ENCODE assay signal across 9 mouse cellular contexts in genomic region chr5:52546950-52547349, GRCm38 (mm10). TPM values are rescaled to one million over a fixed set of nuclear protein-coding genes. Genes with fewer than 3 reads are reported as not detected.
DNase-seq lines count a peak whose midpoint lies in the region; TF ChIP-seq lines count a peak whose summit lies in the region.
"Had no signal": no experiment of that assay in that cellular context is flagged by ENCODE, and none has a peak within 500 bp of the region (broad histone marks: within the 10 kb centered on the region; RNA-seq: fewer than 3 reads in every experiment).

No protein-coding gene starts in this region.

- no peaks in the 10 kb centered on the region for H3K27me3 ChIP-seq in cerebellum, adult 2 months (ENCODE audit: control insufficient read depth, insufficient read depth, low read length)
- H3K27me3 ChIP-seq in splenic B cell, adult 2 months (ENCODE audit: control insufficient read depth, insufficient read depth, low read length, poor library complexity, severe bottlenecking): no peaks in the 10 kb centered on the region

- 39% methylated on average over 3 of the region's 3 CpGs for whole genome bisulfite sequencing in cerebellum, adult 2 months

- peak; percentile 55; the same call in 1 of the 2 replicates for TF ChIP-seq CTCF in cerebellum, adult 2 months (IDR thresholded peaks at IDR 0.05; ENCODE audit: borderline replicate concordance, insufficient read depth, low read depth, low read length)

- no peak for DNase-seq in cerebellum, adult 2 months
- DNase-seq in cerebellum, adult 9-11 months: no peak
- peak; percentile 16 for DNase-seq in left cerebral cortex, postnatal 4 days
- no peak for DNase-seq in left cerebral cortex, postnatal 14 days (ENCODE audit: low spot score in 2 of 2)
- peak; percentile 10 for DNase-seq in c-Kit-positive CD71-positive TER-119-positive erythroid progenitor cells, embryonic 14.5 days (ENCODE audit: low spot score)
- peak; percentile 11 for DNase-seq in splenic B cell, adult 2 months (ENCODE audit: low read depth, low spot score)
- DNase-seq in layer of hippocampus, adult 18-20 months (ENCODE audit: low spot score in 2 of 2): no peak
- DNase-seq in left cerebral cortex, adult 11 months (ENCODE audit: low spot score): no peak

- no peak overlapping the region for H3K4me3 ChIP-seq in cerebellum, adult 2 months (replicated peaks; ENCODE audit: insufficient read depth, low read depth, low read length)
- H3K4me3 ChIP-seq: erythroblast, embryonic 14.5 days had no signal

- H3K36me3 ChIP-seq in splenic B cell, adult 2 months (ENCODE audit: control insufficient read depth, insufficient read depth, low read length, poor library complexity, severe bottlenecking): no peaks in the 10 kb centered on the region

- no peak overlapping the region for H3K27ac ChIP-seq in cerebellum, adult 2 months (ENCODE audit: insufficient read depth, low read length)

- intact Hi-C loops in left cerebral cortex, postnatal 4 days (cut with DNase I): no loop called here
- intact Hi-C loops in left cerebral cortex, postnatal 14 days (cut with DNase I): no loop called here

- no peaks in the 10 kb centered on the region for H3K4me1 ChIP-seq in cerebellum, adult 2 months (ENCODE audit: control insufficient read depth, insufficient read depth, low read length)

- TF ChIP-seq POLR2A in cerebellum, adult 2 months (IDR thresholded peaks at IDR 0.05; ENCODE audit: borderline replicate concordance, insufficient read depth, low read length): no peak

RNA-seq across cellular contexts. Expression of gene Lgi2, which starts 19.3 kb away (rescaled TPM):
- polyA plus RNA-seq in cerebellum, adult 2 months (2012; rRNA removed): 47.0 and 52.0 TPM in 2 replicates
- 10 to 100 TPM; 32.3 to 33.9 TPM for total RNA-seq in left cerebral cortex, postnatal 4 days (2021)
- 10 to 100 TPM; 48.9 to 57.3 TPM for total RNA-seq in left cerebral cortex, postnatal 14 days (2021)
- total RNA-seq in layer of hippocampus, adult 18-20 months (2021): 10 to 100 TPM; 20.8 to 24.3 TPM
- polyA plus RNA-seq: erythroblast, embryonic 14.5 days had no signal

Comparison
In these comparisons a context has a peak if more than half of its experiments do, and no peak if none do; other contexts are left out.
1. DNase-seq: peak in left cerebral cortex, postnatal 4 days (single experiment), c-Kit-positive CD71-positive TER-119-positive erythroid progenitor cells, embryonic 14.5 days (single experiment) and splenic B cell, adult 2 months (single experiment); none in cerebellum, adult 2 months (0 of 2), cerebellum, adult 9-11 months (single experiment), left cerebral cortex, postnatal 14 days (0 of 2), layer of hippocampus, adult 18-20 months (0 of 2) and left cerebral cortex, adult 11 months (single experiment).